Mouse (Mus musculus) C2C12 (cell line): ENCODE results near the gene Gigyf1. TPM values are rescaled to one million over a fixed set of nuclear protein-coding genes. Genes with fewer than 3 reads are reported as not detected.

Experiments
- H3K27me3 ChIP-seq: one replicate; pipeline ENCODE4 v1.6.1; 2011; ENCODE audit not compliant: control insufficient read depth, insufficient read depth, insufficient read length
- H3K36me3 ChIP-seq: one replicate; pipeline ENCODE4 v1.6.1; 2011; ENCODE audit not compliant: control insufficient read depth, insufficient read depth
- H3K4me3 ChIP-seq: one replicate; pipeline ENCODE4 v1.5.1; 2011; ENCODE audit warnings: mild to moderate bottlenecking, control low read depth; ENCODE audit not compliant: poor library complexity, insufficient read depth, severe bottlenecking
- H3K79me2 ChIP-seq: one replicate; pipeline ENCODE4 v1.6.1; 2011; ENCODE audit not compliant: control insufficient read depth, insufficient read depth
- H3K79me3 ChIP-seq: one replicate; pipeline ENCODE4 v1.6.1; 2011; ENCODE audit warnings: low read depth, control low read depth
- H3ac ChIP-seq: one replicate; pipeline ENCODE3; 2011; ENCODE audit warnings: low read depth; ENCODE audit not compliant: control insufficient read depth, insufficient read length
- CEBPB ChIP-seq: IDR thresholded peaks from one replicate; pipeline ENCODE4 v1.6.1; 2011; ENCODE audit warnings: low read depth, mild to moderate bottlenecking, control low read depth, moderate library complexity
- CTCF ChIP-seq: IDR thresholded peaks from one replicate; pipeline ENCODE4 v1.5.1; 2011; ENCODE audit not compliant: control insufficient read depth, insufficient read depth, insufficient read length
- FOSL1 ChIP-seq: IDR thresholded peaks from one replicate; pipeline ENCODE4 v1.8.0; 2011; ENCODE audit warnings: mild to moderate bottlenecking, low read length; ENCODE audit not compliant: poor library complexity, insufficient read depth, severe bottlenecking
- MAX ChIP-seq: IDR thresholded peaks from one replicate; pipeline ENCODE4 v1.6.1; 2011; ENCODE audit warnings: mild to moderate bottlenecking, control low read depth
- MYOD1 ChIP-seq: IDR thresholded peaks from one replicate; pipeline ENCODE4 v1.6.1; 2011; ENCODE audit warnings: low read depth; ENCODE audit not compliant: control insufficient read depth, insufficient read length
- MYOG ChIP-seq: IDR thresholded peaks from one replicate; pipeline ENCODE4 v1.6.1; 2011; ENCODE audit not compliant: control insufficient read depth, insufficient read length; ENCODE audit errors: extremely low read depth
- USF1 ChIP-seq: IDR thresholded peaks from one replicate; pipeline ENCODE4 v1.6.1; 2011; ENCODE audit warnings: low read depth, mild to moderate bottlenecking, control low read depth, moderate library complexity
- polyA plus RNA-seq: library from polyadenylated mRNA; unstranded; fragments of >200 nt; fragmentation: generic; extraction: Trizol; gene quantifications from one replicate; pipeline ENCODE4 v1.2.1, GENCODE M21; 2012; ENCODE audit warnings: missing spikeins

The Gigyf1 gene
- polyA plus RNA-seq, 1 experiment: 6.9 TPM

GRCm38 (mm10) chr5:137519691-137520550 lies 1.6 kb downstream of the Gigyf1 start:
- TF ChIP-seq MYOD1 (no peak), CTCF (no peak), USF1 (no peak), CEBPB (no peak), FOSL1 (no peak), MAX (no peak), MYOG (no peak)
- no peak overlapping the region for H3K4me3 ChIP-seq
- H3K27me3 ChIP-seq: no peaks in the 10 kb centered on the region
- H3K36me3 ChIP-seq: peaks cover 33% of the 10 kb centered on the region
- H3ac ChIP-seq: no peak overlapping the region
- H3K79me2 ChIP-seq: peaks cover 41% of the 10 kb centered on the region
- peaks cover 23% of the 10 kb centered on the region for H3K79me3 ChIP-seq

GRCm38 (mm10) chr5:137521861-137522260 lies 3.5 kb downstream of the Gigyf1 start:
- H3K36me3 ChIP-seq: peaks cover 49% of the 10 kb centered on the region
- peaks cover 6% of the 10 kb centered on the region for H3K79me3 ChIP-seq
- no peaks in the 10 kb centered on the region for H3K27me3 ChIP-seq
- H3K79me2 ChIP-seq: peaks cover 21% of the 10 kb centered on the region
- TF ChIP-seq USF1 (no peak), MAX (no peak), FOSL1 (no peak), CEBPB (no peak), MYOD1 (no peak), CTCF (no peak), MYOG (no peak)
- H3K4me3 ChIP-seq: no peak overlapping the region
- H3ac ChIP-seq: no peak overlapping the region

GRCm38 (mm10) chr5:137522711-137523110 lies 4.4 kb downstream of the Gigyf1 start:
- Histone ChIP-seq H3K36me3 (peaks cover 52% of the 10 kb centered on the region), H3K4me3 (no peak overlapping the region), H3K27me3 (no peaks in the 10 kb centered on the region), H3K79me2 (peaks cover 13% of the 10 kb centered on the region), H3ac (no peak overlapping the region), H3K79me3 (peaks cover 3% of the 10 kb centered on the region)
- TF ChIP-seq MAX (no peak), MYOD1 (no peak), FOSL1 (no peak), CEBPB (no peak), USF1 (no peak), MYOG (no peak), CTCF (no peak)

GRCm38 (mm10) chr5:137523396-137524250 lies 5.3 kb downstream of the Gigyf1 start:
- peaks cover 55% of the 10 kb centered on the region for H3K36me3 ChIP-seq
- no peaks in the 10 kb centered on the region for H3K79me3 ChIP-seq
- TF ChIP-seq MYOD1: no peak
- TF ChIP-seq CEBPB: no peak
- no peak for TF ChIP-seq USF1
- no peak for TF ChIP-seq MAX
- no peak for TF ChIP-seq CTCF
- TF ChIP-seq FOSL1: no peak
- no peak for TF ChIP-seq MYOG
- H3K79me2 ChIP-seq: peaks cover 9% of the 10 kb centered on the region
- no peaks in the 10 kb centered on the region for H3K27me3 ChIP-seq
- no peak overlapping the region for H3ac ChIP-seq
- no peak overlapping the region for H3K4me3 ChIP-seq

GRCm38 (mm10) chr5:137524251-137524515 lies 5.8 kb downstream of the Gigyf1 start:
- peaks cover 55% of the 10 kb centered on the region for H3K36me3 ChIP-seq
- no peaks in the 10 kb centered on the region for H3K79me3 ChIP-seq
- no peaks in the 10 kb centered on the region for H3K27me3 ChIP-seq
- H3K4me3 ChIP-seq: no peak overlapping the region
- H3K79me2 ChIP-seq: peaks cover 10% of the 10 kb centered on the region
- H3ac ChIP-seq: no peak overlapping the region
- TF ChIP-seq CTCF (no peak), MYOD1 (no peak), FOSL1 (no peak), USF1 (no peak), MAX (no peak), MYOG (no peak), CEBPB (no peak)
